Mouse (Mus musculus): ENCODE measurements around the gene Ankrd6. TPM values are rescaled to one million over a fixed set of nuclear protein-coding genes. Genes with fewer than 3 reads are reported as not detected.
A peak's percentile ranks its signal among the peaks of the same experiment; 100 is the strongest.

Gene Ankrd6
- polyA plus RNA-seq, 1 experiment from 2014 or later: 12.7 TPM

DNA sequence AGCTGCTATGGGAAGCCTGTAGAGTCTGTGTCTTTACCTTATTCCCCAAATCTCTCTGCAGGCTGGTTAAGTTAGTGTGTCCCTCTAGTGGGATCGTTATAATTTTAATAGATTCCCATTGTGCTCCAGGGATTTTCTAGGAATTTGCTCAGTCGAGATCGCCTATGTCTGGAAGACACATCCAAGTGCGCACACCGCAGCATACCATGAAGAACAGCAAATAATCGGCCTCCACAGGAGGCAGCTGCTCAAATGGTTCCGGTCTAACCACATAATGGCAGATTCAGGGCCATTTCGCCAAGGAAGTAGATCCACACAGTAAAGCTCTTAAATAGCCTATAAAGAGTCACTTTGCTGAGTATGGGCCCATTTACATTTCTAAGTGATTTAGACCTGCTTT, 98.3 kb downstream of the Ankrd6 start:
- H3K4me3 ChIP-seq: no peak overlapping the region
- ATAC-seq (ENCODE audit: insufficient number of reproducible peaks, insufficient read depth, low FRiP score, low TSS enrichment): no peak
- 89% methylated on average over 8 of the region's 8 CpGs for WGBS

DNA sequence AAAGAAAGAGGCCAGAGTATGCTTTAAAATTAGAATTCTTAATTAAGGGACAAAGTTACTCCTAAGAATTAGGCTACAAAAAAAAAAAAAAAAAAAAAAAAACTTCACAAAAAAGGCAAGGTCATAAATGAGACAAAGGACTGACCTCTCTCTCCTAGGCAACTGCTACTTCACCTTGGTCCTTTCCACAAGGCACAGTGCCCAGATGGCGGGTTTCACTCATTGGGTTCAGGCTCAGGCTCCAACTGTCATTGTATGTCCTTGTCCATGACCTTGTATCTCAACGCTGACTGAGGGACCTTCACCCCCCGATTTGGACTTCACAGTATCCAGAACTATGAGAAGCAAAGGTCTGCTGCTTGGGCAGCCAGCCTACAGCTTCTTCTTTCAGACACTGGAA, 112.2 kb downstream of the Ankrd6 start:
- Histone ChIP-seq H3K4me3 (no peak overlapping the region), H3K27me3 (no peaks in the 10 kb centered on the region), H3K9me3 (no peaks in the 10 kb centered on the region), H3K9ac (no peak overlapping the region), H3K4me2 (replicated peaks) (no peak overlapping the region), H3K27ac (no peak overlapping the region), H3K36me3 (no peaks in the 10 kb centered on the region), H3K4me1 (no peaks in the 10 kb centered on the region)
- no peak for ATAC-seq (ENCODE audit: insufficient number of reproducible peaks, insufficient read depth, low FRiP score, low TSS enrichment)
- WGBS: 87% methylated on average over 3 of the region's 3 CpGs

More for the DNA sequence above, 98.3 kb downstream of the Ankrd6 start:
- H3K27ac ChIP-seq: no peak overlapping the region
- no peak overlapping the region for H3K9ac ChIP-seq
- no peak overlapping the region for H3K4me2 ChIP-seq (replicated peaks)
- no peaks in the 10 kb centered on the region for H3K9me3 ChIP-seq
- no peaks in the 10 kb centered on the region for H3K36me3 ChIP-seq
- no peaks in the 10 kb centered on the region for H3K27me3 ChIP-seq
- H3K4me1 ChIP-seq: no peaks in the 10 kb centered on the region

DNA sequence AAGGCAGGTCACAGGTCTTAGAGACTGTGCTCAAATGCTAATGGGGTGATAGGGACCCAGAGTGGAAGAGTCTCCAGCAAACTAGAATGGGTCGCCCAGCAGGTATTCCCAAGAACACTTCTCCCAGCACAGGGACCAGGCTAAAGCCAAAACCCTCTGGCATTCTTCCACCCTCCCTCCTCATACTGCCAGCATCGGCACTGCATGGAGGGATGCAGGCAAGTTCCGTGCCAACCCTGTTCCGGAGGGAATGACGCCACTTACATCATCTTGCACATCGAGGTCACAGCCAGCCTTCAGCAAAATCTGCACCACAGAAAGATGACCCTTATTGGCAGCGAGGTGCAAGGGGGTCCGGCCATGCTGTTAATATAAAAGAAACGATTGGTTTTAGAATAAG, 114.6 kb downstream of the Ankrd6 start:
- Histone ChIP-seq H3K9ac (no peak overlapping the region), H3K27me3 (no peaks in the 10 kb centered on the region), H3K4me1 (no peaks in the 10 kb centered on the region), H3K4me2 (replicated peaks) (no peak overlapping the region), H3K4me3 (no peak overlapping the region), H3K9me3 (no peaks in the 10 kb centered on the region), H3K36me3 (no peaks in the 10 kb centered on the region), H3K27ac (no peak overlapping the region)
- 93% methylated on average over 9 of the region's 9 CpGs for WGBS
- ATAC-seq (ENCODE audit: insufficient number of reproducible peaks, insufficient read depth, low FRiP score, low TSS enrichment): no peak

DNA sequence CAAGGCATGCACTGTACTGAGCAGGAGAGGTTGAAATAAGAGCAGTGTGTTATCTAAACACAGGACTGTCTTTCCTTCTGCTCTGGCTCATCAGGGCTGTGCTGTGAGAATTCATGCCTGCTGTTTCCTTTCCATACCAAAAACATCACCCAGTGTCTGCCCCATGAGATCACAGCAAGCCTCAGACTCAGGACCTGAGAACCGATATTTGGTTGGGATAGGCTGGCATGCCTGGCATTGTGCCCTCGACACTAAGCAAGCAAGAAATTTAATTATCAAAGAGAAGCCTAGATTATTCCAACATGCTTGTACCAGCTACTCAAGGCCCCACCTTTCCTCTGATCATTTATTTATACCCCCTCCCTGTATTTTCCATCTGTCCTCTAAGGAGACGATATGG, 116.1 kb downstream of the Ankrd6 start:
- no peak for ATAC-seq (ENCODE audit: insufficient number of reproducible peaks, insufficient read depth, low FRiP score, low TSS enrichment)
- H3K27me3 ChIP-seq: no peaks in the 10 kb centered on the region
- H3K9ac ChIP-seq: no peak overlapping the region
- no peak overlapping the region for H3K27ac ChIP-seq
- no peak overlapping the region for H3K4me2 ChIP-seq (replicated peaks)
- no peak overlapping the region for H3K4me3 ChIP-seq
- H3K36me3 ChIP-seq: no peaks in the 10 kb centered on the region
- WGBS: 75% methylated on average over 3 of the region's 3 CpGs
- H3K4me1 ChIP-seq: no peaks in the 10 kb centered on the region
- H3K9me3 ChIP-seq: no peaks in the 10 kb centered on the region

DNA sequence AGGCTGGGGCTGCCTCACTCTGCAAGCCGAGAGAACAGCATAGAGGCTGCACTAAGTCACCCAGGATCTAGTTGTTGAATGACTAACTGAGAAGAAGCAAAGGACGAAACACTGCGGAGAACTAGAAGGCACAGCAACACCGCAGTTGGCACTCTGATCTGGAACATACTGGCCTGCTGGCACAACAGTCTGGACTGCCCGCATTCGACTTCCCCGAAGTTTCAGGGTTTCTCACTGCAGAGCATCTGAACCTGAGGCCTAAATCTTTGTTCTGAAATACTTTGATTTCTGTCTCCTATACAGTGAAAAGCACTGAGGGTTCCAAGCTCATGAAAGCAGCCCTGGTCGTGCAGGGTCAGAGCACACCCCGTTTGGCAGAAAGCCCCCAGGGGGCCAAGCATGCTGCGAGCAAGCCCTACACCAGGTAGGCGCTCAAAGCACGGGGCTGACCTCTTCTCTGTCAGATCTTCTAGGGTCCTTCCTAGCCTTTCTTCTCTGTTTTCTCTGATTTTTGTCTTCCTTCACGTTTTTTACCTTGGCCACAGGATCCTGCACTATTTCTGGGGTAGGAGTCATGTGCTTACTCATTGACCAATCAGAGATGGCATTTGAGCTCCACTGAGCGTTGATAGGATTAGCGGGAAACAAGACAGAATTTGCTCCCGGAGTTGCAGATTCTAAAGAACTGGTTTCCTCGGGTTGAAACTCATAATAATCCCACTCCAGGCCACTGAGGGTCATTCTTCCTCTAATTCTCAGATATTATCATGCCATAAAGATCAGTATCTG, 117.0 kb downstream of the Ankrd6 start:
- WGBS: 50% methylated on average over 17 of the region's 17 CpGs
- H3K9me3 ChIP-seq: no peaks in the 10 kb centered on the region
- H3K36me3 ChIP-seq: no peaks in the 10 kb centered on the region
- H3K27ac ChIP-seq: no peak overlapping the region
- no peaks in the 10 kb centered on the region for H3K27me3 ChIP-seq
- H3K9ac ChIP-seq: no peak overlapping the region
- 0 out of 2 replicates have a peak, but pooled peaks cover 5% of the 10 kb centered on the region for H3K4me1 ChIP-seq
- ATAC-seq (ENCODE audit: insufficient number of reproducible peaks, insufficient read depth, low FRiP score, low TSS enrichment): no peak
- peak overlapping the region; percentile 19; the same call in 1 of the 2 replicates for H3K4me3 ChIP-seq
- H3K4me2 ChIP-seq (replicated peaks): peak overlapping the region; percentile 43

DNA sequence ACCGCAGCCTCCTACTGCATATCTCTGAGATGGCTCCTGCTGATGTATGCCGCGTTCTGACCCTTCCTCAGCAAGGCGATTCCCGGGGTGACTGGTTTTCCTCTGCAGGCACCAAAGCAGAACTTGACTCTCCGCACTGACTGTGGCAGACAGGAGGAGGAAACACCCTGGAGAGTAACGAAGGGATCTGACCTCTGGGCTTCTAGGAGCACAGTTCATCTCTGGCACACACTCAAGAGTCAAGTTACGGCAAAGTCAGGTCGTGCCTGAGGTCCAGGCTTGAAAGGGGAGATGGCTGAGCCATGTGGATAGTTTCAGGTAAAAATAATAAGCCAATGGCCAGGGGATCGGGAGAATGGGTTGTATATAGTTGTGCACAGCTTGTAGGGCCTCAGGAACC, 121.3 kb downstream of the Ankrd6 start:
- no peak overlapping the region for H3K9ac ChIP-seq
- no peaks in the 10 kb centered on the region for H3K36me3 ChIP-seq
- WGBS: 43% methylated on average over 10 of the region's 10 CpGs
- no peaks in the 10 kb centered on the region for H3K27me3 ChIP-seq
- ATAC-seq (ENCODE audit: insufficient number of reproducible peaks, insufficient read depth, low FRiP score, low TSS enrichment): no peak
- no peaks in the 10 kb centered on the region for H3K9me3 ChIP-seq
- no peak overlapping the region for H3K4me3 ChIP-seq
- no peak overlapping the region for H3K27ac ChIP-seq
- H3K4me1 ChIP-seq: 0 out of 2 replicates have a peak, but pooled peaks cover 6% of the 10 kb centered on the region
- no peak overlapping the region for H3K4me2 ChIP-seq (replicated peaks)

DNA sequence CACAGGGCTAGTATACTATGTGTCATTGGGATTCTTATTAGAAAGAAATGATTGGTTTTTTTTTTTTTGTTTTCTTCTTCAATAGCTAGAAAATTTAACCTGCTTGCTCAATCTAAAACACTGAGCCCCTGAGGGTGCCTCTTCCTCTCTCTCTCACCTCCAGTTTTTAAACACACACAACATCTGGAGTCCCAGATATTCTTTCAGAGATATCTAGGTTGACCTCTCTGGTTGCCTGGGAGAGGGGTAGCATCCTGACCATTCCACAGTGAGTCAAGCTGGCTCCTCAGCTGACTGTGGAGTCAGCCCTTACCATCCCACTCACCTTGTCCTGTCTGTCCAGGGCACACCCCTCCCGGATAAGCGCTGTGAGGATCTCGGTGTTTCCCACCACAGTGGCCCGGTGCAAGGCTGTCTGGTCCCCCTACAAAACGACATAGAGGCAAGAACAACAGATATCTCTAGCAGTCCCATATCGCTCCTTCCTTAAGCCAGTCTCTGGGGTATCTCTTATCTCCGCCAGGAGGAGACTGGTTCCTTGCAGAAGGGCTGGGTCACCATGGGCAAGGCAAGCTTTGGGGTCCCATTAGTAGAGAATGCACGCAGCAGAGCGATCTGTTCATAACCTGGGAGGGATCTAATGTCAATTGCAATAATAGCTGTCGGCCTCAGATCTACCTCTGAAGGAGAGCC, 122.1 kb downstream of the Ankrd6 start:
- no peak for ATAC-seq (ENCODE audit: insufficient number of reproducible peaks, insufficient read depth, low FRiP score, low TSS enrichment)
- H3K9me3 ChIP-seq: no peaks in the 10 kb centered on the region
- no peak overlapping the region for H3K4me2 ChIP-seq (replicated peaks)
- WGBS: 82% methylated on average over 10 of the region's 10 CpGs
- no peak overlapping the region for H3K27ac ChIP-seq
- H3K9ac ChIP-seq: no peak overlapping the region
- H3K36me3 ChIP-seq: no peaks in the 10 kb centered on the region
- H3K4me1 ChIP-seq: 0 out of 2 replicates have a peak, but pooled peaks cover 6% of the 10 kb centered on the region
- no peak overlapping the region for H3K4me3 ChIP-seq
- no peaks in the 10 kb centered on the region for H3K27me3 ChIP-seq

DNA sequence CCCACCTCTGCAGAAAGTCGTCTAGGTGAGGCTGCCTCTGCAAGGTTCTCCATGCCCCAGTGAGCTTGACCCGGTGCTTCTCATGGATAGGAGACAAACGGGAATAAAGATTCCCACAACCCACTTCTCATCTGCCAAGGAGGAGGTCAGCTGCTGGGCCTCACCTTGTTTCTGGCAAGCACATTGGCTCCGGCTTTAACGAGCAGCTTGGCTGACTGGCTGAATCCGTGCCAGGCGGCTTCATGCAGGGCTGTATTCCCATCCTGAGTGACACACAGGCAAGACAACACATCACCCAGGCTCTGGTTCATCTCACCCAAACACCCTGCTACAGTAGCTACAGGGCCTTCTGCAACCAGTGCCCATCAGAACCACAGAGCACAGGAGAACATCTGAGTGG, 123.7 kb downstream of the Ankrd6 start:
- Histone ChIP-seq H3K9ac (no peak overlapping the region), H3K9me3 (no peaks in the 10 kb centered on the region), H3K4me2 (replicated peaks) (no peak overlapping the region), H3K27ac (no peak overlapping the region), H3K27me3 (no peaks in the 10 kb centered on the region), H3K4me3 (no peak overlapping the region), H3K36me3 (no peaks in the 10 kb centered on the region), H3K4me1 (0 out of 2 replicates have a peak, but pooled peaks cover 6% of the 10 kb centered on the region)
- WGBS: 66% methylated on average over 7 of the region's 7 CpGs
- ATAC-seq (ENCODE audit: insufficient number of reproducible peaks, insufficient read depth, low FRiP score, low TSS enrichment): no peak

DNA sequence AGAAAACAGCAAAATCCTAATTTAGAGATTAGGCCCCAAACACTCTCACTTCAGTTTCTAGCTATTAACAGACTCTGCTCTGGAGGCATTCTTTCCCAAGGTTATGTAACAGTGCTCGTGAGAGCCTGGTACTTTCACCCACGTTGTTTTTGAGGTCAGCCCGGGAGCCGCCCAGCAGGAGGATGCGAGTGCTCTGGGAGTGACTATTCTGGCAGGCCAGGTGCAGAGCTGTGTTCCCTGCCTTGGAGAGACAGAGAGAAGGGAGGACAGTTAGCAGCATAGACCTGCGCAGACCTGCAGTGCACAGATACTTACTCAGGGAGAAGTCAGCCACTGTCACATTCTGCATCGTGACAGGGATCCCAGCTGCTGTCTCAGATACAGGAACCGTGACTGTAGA, 126.4 kb downstream of the Ankrd6 start:
- ATAC-seq (ENCODE audit: insufficient number of reproducible peaks, insufficient read depth, low FRiP score, low TSS enrichment): no peak

DNA sequence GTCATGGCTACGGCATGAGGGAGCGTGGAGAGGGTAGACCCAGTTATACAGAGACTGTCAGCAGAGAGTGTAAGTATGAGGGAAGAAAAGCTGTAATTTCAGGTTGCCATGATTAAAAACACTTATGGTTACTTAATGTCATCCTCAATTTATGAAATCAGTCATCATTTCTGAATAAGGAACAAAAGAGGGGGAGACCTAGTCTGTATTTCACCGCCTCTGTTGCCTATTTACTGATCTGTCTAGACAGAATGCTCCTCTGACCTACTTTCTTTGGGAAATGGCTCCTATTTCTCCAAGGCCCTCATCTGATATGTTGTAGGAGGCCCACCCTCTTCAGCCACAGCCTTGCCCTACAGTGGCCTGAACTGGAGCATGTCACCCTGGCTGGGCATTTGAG, 130.0 kb downstream of the Ankrd6 start:
- Histone ChIP-seq H3K9ac (no peak overlapping the region), H3K4me3 (no peak overlapping the region), H3K4me2 (replicated peaks) (no peak overlapping the region), H3K27ac (no peak overlapping the region), H3K9me3 (no peaks in the 10 kb centered on the region), H3K27me3 (no peaks in the 10 kb centered on the region), H3K36me3 (peaks cover 4% of the 10 kb centered on the region; the same call in 1 of the 2 replicates), H3K4me1 (no peaks in the 10 kb centered on the region)
- ATAC-seq (ENCODE audit: insufficient number of reproducible peaks, insufficient read depth, low FRiP score, low TSS enrichment): no peak
- WGBS: 81% methylated on average over 3 of the region's 3 CpGs

More for the DNA sequence above, 126.4 kb downstream of the Ankrd6 start:
- Histone ChIP-seq H3K36me3 (no peaks in the 10 kb centered on the region), H3K9ac (no peak overlapping the region), H3K27me3 (no peaks in the 10 kb centered on the region), H3K9me3 (no peaks in the 10 kb centered on the region), H3K4me3 (no peak overlapping the region), H3K4me2 (replicated peaks) (no peak overlapping the region), H3K27ac (no peak overlapping the region), H3K4me1 (0 out of 2 replicates have a peak, but pooled peaks cover 6% of the 10 kb centered on the region)
- 67% methylated on average over 8 of the region's 8 CpGs for WGBS

DNA sequence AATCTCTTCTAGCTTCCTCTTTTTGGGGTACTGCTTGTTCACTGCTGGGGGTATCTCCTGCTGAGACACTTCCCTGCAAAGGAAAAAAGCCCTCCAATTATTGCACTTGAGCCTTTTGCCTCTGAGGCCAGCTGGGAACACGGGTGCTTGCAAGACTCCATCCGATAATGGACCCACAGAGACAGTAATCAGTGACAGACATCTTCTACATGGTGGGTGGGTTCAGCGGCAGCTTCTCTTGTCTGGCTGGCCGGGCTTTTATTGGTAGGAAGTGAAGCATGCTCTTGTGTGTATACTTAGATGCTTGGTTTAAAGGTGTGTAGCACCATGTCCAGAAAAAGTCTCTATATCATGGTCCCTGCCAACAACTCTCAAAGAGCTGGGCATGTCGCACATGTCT, 133.2 kb downstream of the Ankrd6 start:
- WGBS: 72% methylated on average over 5 of the region's 5 CpGs

More for the DNA sequence above, 133.2 kb downstream of the Ankrd6 start:
- Histone ChIP-seq H3K27ac (no peak overlapping the region), H3K36me3 (peaks cover 4% of the 10 kb centered on the region; the same call in 1 of the 2 replicates), H3K9me3 (no peaks in the 10 kb centered on the region), H3K27me3 (no peaks in the 10 kb centered on the region), H3K9ac (no peak overlapping the region), H3K4me2 (replicated peaks) (no peak overlapping the region), H3K4me1 (no peaks in the 10 kb centered on the region), H3K4me3 (no peak overlapping the region)
- no peak for ATAC-seq (ENCODE audit: insufficient number of reproducible peaks, insufficient read depth, low FRiP score, low TSS enrichment)

Data from embryonic facial prominence, embryonic 12.5 days (tissue).